Mouse (Mus musculus): Measurements from ENCODE around the gene Ubc. TPM values are rescaled to one million over a fixed set of nuclear protein-coding genes. Genes with fewer than 3 reads are reported as not detected.
A peak's percentile ranks its signal among the peaks of the same experiment; 100 is the strongest.
"Not testable (repeated sequence)": the region's sequence is repeated elsewhere in the genome, so short reads cannot be mapped to it uniquely, and the experiment has no call there.

Ubc gene
- 1,133 and 1,236 TPM in 2 replicates for polyA plus RNA-seq (2015; fragmentation: Nextera tagmentation; extraction: Ambion mirVana)

GRCm38 (mm10) chr5:125389579-125390441, at the start of gene Ubc:
Gene Ubc (minus strand): TSS chr5:125390202.
- Histone ChIP-seq H3K36me3 (peaks cover 16% of the 10 kb centered on the region), H3K4me2 (peak within 1 kb of the TSS; percentile 87), H3K9ac (peak within 1 kb of the TSS; percentile 97), H3K4me1 (peaks cover 33% of the 10 kb centered on the region), H3K27me3 (no peaks in the 10 kb centered on the region), H3K27ac (peak within 1 kb of the TSS; percentile 97), H3K4me3 (peak within 1 kb of the TSS; percentile 78), H3K9me3 (no peaks in the 10 kb centered on the region)
- ATAC-seq (ENCODE audit: insufficient number of reproducible peaks, low FRiP score, low TSS enrichment, low read depth), result peak; percentile 45
- 1% methylated on average over 69 of the region's 69 CpGs for WGBS

GRCm38 (mm10) chr5:125434347-125434746, 44.3 kb upstream of the Ubc start:
- H3K27ac ChIP-seq; ATAC-seq (ENCODE audit: insufficient number of reproducible peaks, low FRiP score, low TSS enrichment, low read depth); H3K9ac ChIP-seq; H3K27me3 ChIP-seq; H3K9me3 ChIP-seq: not testable (repeated sequence)
- Histone ChIP-seq H3K36me3 (peaks cover 25% of the 10 kb centered on the region), H3K4me3 (peak overlapping the region; percentile 94), H3K4me1 (peaks cover 11% of the 10 kb centered on the region), H3K4me2 (peak overlapping the region; percentile 86)
- WGBS, result 55% methylated on average over 15 of the region's 15 CpGs

GRCm38 (mm10) chr5:125433793-125434337, 43.9 kb upstream of the Ubc start, which contains the start of gene Dhx37:
Gene Dhx37 (minus strand): TSS chr5:125434121.
- ATAC-seq (ENCODE audit: insufficient number of reproducible peaks, low FRiP score, low TSS enrichment, low read depth), result peak; percentile 92
- WGBS, result under 1% methylated on average over 46 of the region's 46 CpGs
- Histone ChIP-seq H3K36me3 (peaks cover 30% of the 10 kb centered on the region), H3K9ac (peak within 1 kb of the TSS; percentile 95), H3K4me3 (peak within 1 kb of the TSS; percentile 94), H3K9me3 (no peaks in the 10 kb centered on the region), H3K27me3 (no peaks in the 10 kb centered on the region), H3K4me1 (peaks cover 11% of the 10 kb centered on the region), H3K27ac (peak within 1 kb of the TSS; percentile 65; the same call in 1 of the 2 replicates), H3K4me2 (peak within 1 kb of the TSS; percentile 86)

GRCm38 (mm10) chr5:125432324-125432723, 42.3 kb upstream of the Ubc start:
- 100% methylated on average over 2 of the region's 2 CpGs for WGBS
- not testable (repeated sequence) for H3K4me2 ChIP-seq, H3K9ac ChIP-seq

GRCm38 (mm10) chr5:125426343-125426742, 36.3 kb upstream of the Ubc start:
- peaks cover 100% of the 10 kb centered on the region for H3K36me3 ChIP-seq
- 95% methylated on average over 10 of the region's 10 CpGs for WGBS
- H3K4me1 ChIP-seq, result no peaks in the 10 kb centered on the region
- no peak overlapping the region for H3K4me3 ChIP-seq
- H3K27me3 ChIP-seq, result no peaks in the 10 kb centered on the region
- no peak for ATAC-seq (ENCODE audit: insufficient number of reproducible peaks, low FRiP score, low TSS enrichment, low read depth)
- no peaks in the 10 kb centered on the region for H3K9me3 ChIP-seq
- H3K27ac ChIP-seq, result no peak overlapping the region
- no peak overlapping the region for H3K9ac ChIP-seq
- no peak overlapping the region for H3K4me2 ChIP-seq

More at GRCm38 (mm10) chr5:125432324-125432723, 42.3 kb upstream of the Ubc start:
- H3K4me3 ChIP-seq; H3K9me3 ChIP-seq; H3K27ac ChIP-seq; H3K27me3 ChIP-seq; ATAC-seq (ENCODE audit: insufficient number of reproducible peaks, low FRiP score, low TSS enrichment, low read depth): not testable (repeated sequence)
- H3K4me1 ChIP-seq, result peaks cover 11% of the 10 kb centered on the region
- peaks cover 46% of the 10 kb centered on the region for H3K36me3 ChIP-seq

- ATAC-seq (ENCODE audit: insufficient number of reproducible peaks, low FRiP score, low TSS enrichment, low read depth), result no peak
- H3K9me3 ChIP-seq, result no peaks in the 10 kb centered on the region
- H3K4me3 ChIP-seq, result no peak overlapping the region
- H3K27ac ChIP-seq, result no peak overlapping the region
- H3K9ac ChIP-seq, result no peak overlapping the region
- no peaks in the 10 kb centered on the region for H3K4me1 ChIP-seq
- H3K4me2 ChIP-seq, result no peak overlapping the region
- no peaks in the 10 kb centered on the region for H3K27me3 ChIP-seq
- peaks cover 100% of the 10 kb centered on the region for H3K36me3 ChIP-seq
- 89% methylated on average over 10 of the region's 10 CpGs for WGBS
These were observed 35.8 kb upstream of the Ubc start for GRCm38 (mm10) chr5:125425698-125426276.

GRCm38 (mm10) chr5:125419124-125419523, 29.1 kb upstream of the Ubc start:
- Histone ChIP-seq H3K27ac (no peak overlapping the region), H3K4me3 (no peak overlapping the region), H3K9me3 (no peaks in the 10 kb centered on the region), H3K4me2 (no peak overlapping the region), H3K9ac (no peak overlapping the region), H3K36me3 (peaks cover 98% of the 10 kb centered on the region), H3K27me3 (no peaks in the 10 kb centered on the region), H3K4me1 (no peaks in the 10 kb centered on the region)
- ATAC-seq (ENCODE audit: insufficient number of reproducible peaks, low FRiP score, low TSS enrichment, low read depth), result no peak
- WGBS, result 68% methylated on average over 11 of the region's 11 CpGs

GRCm38 (mm10) chr5:125418636-125419035, 28.6 kb upstream of the Ubc start:
- no peak overlapping the region for H3K4me3 ChIP-seq
- no peaks in the 10 kb centered on the region for H3K9me3 ChIP-seq
- WGBS, result 91% methylated on average over 12 of the region's 12 CpGs
- no peak overlapping the region for H3K9ac ChIP-seq
- ATAC-seq (ENCODE audit: insufficient number of reproducible peaks, low FRiP score, low TSS enrichment, low read depth), result no peak
- H3K27ac ChIP-seq, result no peak overlapping the region
- H3K4me1 ChIP-seq, result no peaks in the 10 kb centered on the region
- H3K27me3 ChIP-seq, result no peaks in the 10 kb centered on the region
- peaks cover 98% of the 10 kb centered on the region for H3K36me3 ChIP-seq
- H3K4me2 ChIP-seq, result no peak overlapping the region

GRCm38 (mm10) chr5:125416183-125416582, 26.2 kb upstream of the Ubc start:
- Histone ChIP-seq H3K27ac (no peak overlapping the region), H3K9me3 (no peaks in the 10 kb centered on the region), H3K4me1 (no peaks in the 10 kb centered on the region), H3K36me3 (peaks cover 84% of the 10 kb centered on the region), H3K4me3 (no peak overlapping the region), H3K4me2 (no peak overlapping the region), H3K9ac (no peak overlapping the region), H3K27me3 (no peaks in the 10 kb centered on the region)
- WGBS, result 93% methylated on average over 8 of the region's 8 CpGs
- no peak for ATAC-seq (ENCODE audit: insufficient number of reproducible peaks, low FRiP score, low TSS enrichment, low read depth)

GRCm38 (mm10) chr5:125413763-125414162, 23.8 kb upstream of the Ubc start:
- no peaks in the 10 kb centered on the region for H3K27me3 ChIP-seq
- H3K4me1 ChIP-seq, result peaks cover 11% of the 10 kb centered on the region
- H3K36me3 ChIP-seq, result peaks cover 60% of the 10 kb centered on the region
- H3K9me3 ChIP-seq, result no peaks in the 10 kb centered on the region
- H3K4me3 ChIP-seq, result no peak overlapping the region
- no peak overlapping the region for H3K9ac ChIP-seq
- WGBS, result 86% methylated on average over 4 of the region's 4 CpGs
- H3K27ac ChIP-seq, result no peak overlapping the region
- H3K4me2 ChIP-seq, result no peak overlapping the region
- ATAC-seq (ENCODE audit: insufficient number of reproducible peaks, low FRiP score, low TSS enrichment, low read depth), result no peak

GRCm38 (mm10) chr5:125412536-125412935, 22.5 kb upstream of the Ubc start:
- not testable (repeated sequence) for H3K27me3 ChIP-seq; H3K9me3 ChIP-seq; H3K4me2 ChIP-seq; H3K27ac ChIP-seq; H3K4me3 ChIP-seq; ATAC-seq (ENCODE audit: insufficient number of reproducible peaks, low FRiP score, low TSS enrichment, low read depth); H3K9ac ChIP-seq
- H3K4me1 ChIP-seq, result peaks cover 12% of the 10 kb centered on the region
- 90% methylated on average over 8 of the region's 8 CpGs for WGBS
- H3K36me3 ChIP-seq, result peaks cover 48% of the 10 kb centered on the region

All from limb, embryonic 15.5 days (tissue).